In genomic region chr8:61355503-61355902, GRCm38 (mm10) we compare ENCODE assay signal across 33 mouse cellular contexts.
DNase-seq lines count a peak whose midpoint lies in the region; ATAC-seq and TF ChIP-seq lines count a peak whose summit lies in the region.
"Had no signal": no experiment of that assay in that cellular context is flagged by ENCODE, and none has a peak within 500 bp of the region (broad histone marks: within the 10 kb centered on the region; RNA-seq: fewer than 3 reads in every experiment).

No protein-coding gene starts in this region.

- peak overlapping the region; percentile 17; the same call in 1 of the 2 replicates for H3K27ac ChIP-seq in forebrain, embryonic 15.5 days (replicated peaks)
- no peak overlapping the region for H3K27ac ChIP-seq in forebrain, embryonic 11.5 days (ENCODE audit: low read depth, low read length)
- H3K27ac ChIP-seq in hindbrain, embryonic 15.5 days (replicated peaks) = 0 out of 2 replicates have a peak overlapping the region, but pooled peaks have one; percentile 19
- no peak overlapping the region for H3K27ac ChIP-seq in hindbrain, embryonic 12.5 days
- H3K27ac ChIP-seq in neural tube, embryonic 13.5 days (replicated peaks) = 0 out of 2 replicates have a peak overlapping the region, but pooled peaks have one; percentile 23
- no peak overlapping the region for H3K27ac ChIP-seq in neural tube, embryonic 15.5 days (replicated peaks)
- H3K27ac ChIP-seq in limb, embryonic 14.5 days (replicated peaks; ENCODE audit: low read depth, low read length) = no peak overlapping the region; the same call in 1 of the 2 replicates
- H3K27ac ChIP-seq: embryonic facial prominence, embryonic 13.5 days; gastrocnemius, adult 2 months; left cerebral cortex, adult 2 months; liver, embryonic 14.5 days; macrophage had no signal

- H3K9me3 ChIP-seq in forebrain, embryonic 15.5 days = no peaks in the 10 kb centered on the region
- no peaks in the 10 kb centered on the region for H3K9me3 ChIP-seq in forebrain, embryonic 11.5 days (ENCODE audit: control insufficient read depth, low read length)
- no peaks in the 10 kb centered on the region for H3K9me3 ChIP-seq in hindbrain, embryonic 15.5 days
- no peaks in the 10 kb centered on the region for H3K9me3 ChIP-seq in hindbrain, embryonic 12.5 days (replicated peaks)
- no peaks in the 10 kb centered on the region for H3K9me3 ChIP-seq in neural tube, embryonic 13.5 days
- H3K9me3 ChIP-seq in neural tube, embryonic 15.5 days (replicated peaks) = no peaks in the 10 kb centered on the region
- H3K9me3 ChIP-seq in limb, embryonic 14.5 days (ENCODE audit: control insufficient read depth, low read length) = no peaks in the 10 kb centered on the region
- H3K9me3 ChIP-seq: embryonic facial prominence, embryonic 13.5 days; heart, embryonic 12.5 days had no signal

- H3K27me3 ChIP-seq in forebrain, embryonic 15.5 days = no peaks in the 10 kb centered on the region
- H3K27me3 ChIP-seq in forebrain, embryonic 11.5 days (ENCODE audit: control insufficient read depth, insufficient read depth, low read length) = no peaks in the 10 kb centered on the region
- H3K27me3 ChIP-seq in hindbrain, embryonic 15.5 days = no peaks in the 10 kb centered on the region
- no peaks in the 10 kb centered on the region for H3K27me3 ChIP-seq in hindbrain, embryonic 12.5 days
- no peaks in the 10 kb centered on the region for H3K27me3 ChIP-seq in neural tube, embryonic 13.5 days
- H3K27me3 ChIP-seq in neural tube, embryonic 15.5 days (replicated peaks) = no peaks in the 10 kb centered on the region
- H3K27me3 ChIP-seq in limb, embryonic 14.5 days (ENCODE audit: control insufficient read depth, insufficient read depth, low read length) = no peaks in the 10 kb centered on the region
- H3K27me3 ChIP-seq: embryonic facial prominence, embryonic 13.5 days; heart, embryonic 12.5 days had no signal

- H3K4me3 ChIP-seq in forebrain, embryonic 15.5 days = no peak overlapping the region
- H3K4me3 ChIP-seq in forebrain, embryonic 11.5 days (ENCODE audit: low read depth, low read length) = no peak overlapping the region
- no peak overlapping the region for H3K4me3 ChIP-seq in hindbrain, embryonic 15.5 days
- no peak overlapping the region for H3K4me3 ChIP-seq in hindbrain, embryonic 12.5 days
- H3K4me3 ChIP-seq in neural tube, embryonic 13.5 days = no peak overlapping the region
- H3K4me3 ChIP-seq in neural tube, embryonic 15.5 days (replicated peaks) = no peak overlapping the region
- no peak overlapping the region for H3K4me3 ChIP-seq in limb, embryonic 14.5 days (replicated peaks; ENCODE audit: low read length)
- H3K4me3 ChIP-seq: embryonic facial prominence, embryonic 13.5 days; gastrocnemius, adult 2 months; heart, embryonic 12.5 days; left cerebral cortex, adult 2 months had no signal

- no peak overlapping the region for H3K9ac ChIP-seq in forebrain, embryonic 15.5 days (replicated peaks)
- no peak overlapping the region for H3K9ac ChIP-seq in forebrain, embryonic 11.5 days (ENCODE audit: low read length)
- no peak overlapping the region for H3K9ac ChIP-seq in hindbrain, embryonic 15.5 days
- no peak overlapping the region for H3K9ac ChIP-seq in hindbrain, embryonic 12.5 days
- H3K9ac ChIP-seq in neural tube, embryonic 13.5 days = no peak overlapping the region
- no peak overlapping the region for H3K9ac ChIP-seq in neural tube, embryonic 15.5 days (replicated peaks)
- H3K9ac ChIP-seq in limb, embryonic 14.5 days (ENCODE audit: low read depth, low read length, severe bottlenecking) = no peak overlapping the region
- H3K9ac ChIP-seq: embryonic facial prominence, embryonic 13.5 days; heart, embryonic 12.5 days; liver, embryonic 14.5 days had no signal

- H3K4me2 ChIP-seq in forebrain, embryonic 15.5 days (replicated peaks) = no peak overlapping the region
- H3K4me2 ChIP-seq in forebrain, embryonic 11.5 days (ENCODE audit: low read depth, low read length, severe bottlenecking) = no peak overlapping the region
- no peak overlapping the region for H3K4me2 ChIP-seq in hindbrain, embryonic 15.5 days
- no peak overlapping the region for H3K4me2 ChIP-seq in hindbrain, embryonic 12.5 days (replicated peaks)
- no peak overlapping the region for H3K4me2 ChIP-seq in neural tube, embryonic 13.5 days
- no peak overlapping the region for H3K4me2 ChIP-seq in neural tube, embryonic 15.5 days
- no peak overlapping the region for H3K4me2 ChIP-seq in limb, embryonic 14.5 days (replicated peaks; ENCODE audit: low read depth, low read length, severe bottlenecking)
- H3K4me2 ChIP-seq: embryonic facial prominence, embryonic 13.5 days; heart, embryonic 12.5 days had no signal

- 0 out of 2 replicates have a peak, but pooled peaks cover 3% of the 10 kb centered on the region for H3K36me3 ChIP-seq in forebrain, embryonic 15.5 days
- no peaks in the 10 kb centered on the region for H3K36me3 ChIP-seq in forebrain, embryonic 11.5 days (ENCODE audit: control insufficient read depth, insufficient read depth, low read length)
- H3K36me3 ChIP-seq in hindbrain, embryonic 15.5 days = no peaks in the 10 kb centered on the region
- no peaks in the 10 kb centered on the region for H3K36me3 ChIP-seq in hindbrain, embryonic 12.5 days
- H3K36me3 ChIP-seq in neural tube, embryonic 13.5 days = peaks cover 6% of the 10 kb centered on the region; the same call in 1 of the 2 replicates
- H3K36me3 ChIP-seq in neural tube, embryonic 15.5 days = no peaks in the 10 kb centered on the region
- peaks cover 4% of the 10 kb centered on the region; the same call in 1 of the 2 replicates for H3K36me3 ChIP-seq in limb, embryonic 14.5 days (ENCODE audit: control insufficient read depth, insufficient read depth, low read length)

- peaks cover 12% of the 10 kb centered on the region; the same call in 1 of the 2 replicates for H3K4me1 ChIP-seq in forebrain, embryonic 15.5 days
- H3K4me1 ChIP-seq in forebrain, embryonic 11.5 days (replicated peaks; ENCODE audit: control insufficient read depth, insufficient read depth, low read length) = peaks cover under 1% of the 10 kb centered on the region; the same call in 1 of the 2 replicates
- peaks cover 28% of the 10 kb centered on the region for H3K4me1 ChIP-seq in hindbrain, embryonic 15.5 days (replicated peaks)
- peaks cover 23% of the 10 kb centered on the region for H3K4me1 ChIP-seq in hindbrain, embryonic 12.5 days
- peaks cover 51% of the 10 kb centered on the region for H3K4me1 ChIP-seq in neural tube, embryonic 13.5 days (replicated peaks)
- H3K4me1 ChIP-seq in neural tube, embryonic 15.5 days = peaks cover 15% of the 10 kb centered on the region
- peaks cover 8% of the 10 kb centered on the region; the same call in 1 of the 2 replicates for H3K4me1 ChIP-seq in limb, embryonic 14.5 days (ENCODE audit: control insufficient read depth, insufficient read depth, low read length)

- 77% methylated on average over 5 of the region's 5 CpGs for WGBS in forebrain, embryonic 15.5 days
- WGBS in forebrain, embryonic 11.5 days = 76% methylated on average over 5 of the region's 5 CpGs
- WGBS in hindbrain, embryonic 15.5 days = 49% methylated on average over 5 of the region's 5 CpGs
- WGBS in hindbrain, embryonic 12.5 days = 62% methylated on average over 5 of the region's 5 CpGs
- WGBS in neural tube, embryonic 13.5 days = 44% methylated on average over 5 of the region's 5 CpGs
- WGBS in neural tube, embryonic 15.5 days = 45% methylated on average over 5 of the region's 5 CpGs
- WGBS in limb, embryonic 14.5 days = 42% methylated on average over 5 of the region's 5 CpGs

- no peak for ATAC-seq in forebrain, embryonic 15.5 days (replicated peaks)
- no peak for ATAC-seq in forebrain, embryonic 11.5 days (replicated peaks; ENCODE audit: low FRiP score)
- no peak for ATAC-seq in hindbrain, embryonic 15.5 days (ENCODE audit: low FRiP score, low read depth)
- no peak for ATAC-seq in hindbrain, embryonic 12.5 days (ENCODE audit: low FRiP score)
- ATAC-seq in neural tube, embryonic 13.5 days (ENCODE audit: low read depth) = no peak
- ATAC-seq in neural tube, embryonic 15.5 days (ENCODE audit: low FRiP score) = no peak
- ATAC-seq in limb, embryonic 14.5 days (ENCODE audit: low FRiP score, low read depth) = peak; percentile 28; the same call in 1 of the 2 replicates
- ATAC-seq: activated CD4-positive, CD25-positive, alpha-beta regulatory T cell, adult 4 months; CD4-positive, CD25-positive, alpha-beta regulatory T cell, adult 4 months; forebrain, embryonic 14.5 days; intestine, embryonic 16.5 days had no signal

- DNase-seq in forebrain, embryonic 11.5 days (ENCODE audit: low spot score) = no peak
- peak; percentile 42 for DNase-seq in limb, embryonic 14.5 days (ENCODE audit: low spot score)
- DNase-seq in spleen, adult 18-20 months = no peak
- DNase-seq: adrenal gland, postnatal 10 days; cerebellum, adult 11-12 months; cerebellum, adult 9-11 months; embryo, embryonic 11 days; gastrocnemius, adult 2 months; gastrocnemius, postnatal 36 days; kidney, adult 8-10 months; kidney, postnatal 10 days; liver; lung, adult 2 months; lung, postnatal 10 days; midbrain, embryonic 14.5 days; right cerebral cortex, adult 18-20 months; right cerebral cortex, postnatal 4 days; thymus, adult 2 months; thymus, postnatal 36 days had no signal

- no peak for TF ChIP-seq POLR2A in limb, embryonic 14.5 days (IDR thresholded peaks at IDR 0.05; ENCODE audit: borderline replicate concordance, extremely low read depth, insufficient read depth, insufficient read length)

Comparison
In these comparisons a context has a peak if more than half of its experiments do, and no peak if none do; other contexts are left out.
1. H3K27ac ChIP-seq: peak in forebrain, embryonic 15.5 days (single experiment), hindbrain, embryonic 15.5 days (single experiment) and neural tube, embryonic 13.5 days (single experiment); none in forebrain, embryonic 11.5 days (single experiment), hindbrain, embryonic 12.5 days (single experiment), neural tube, embryonic 15.5 days (single experiment) and limb, embryonic 14.5 days (single experiment).